Mouse (Mus musculus) C2C12 (cell line): ENCODE results near the gene Otulin.

Experiments
- CEBPB ChIP-seq: IDR thresholded peaks from one replicate; pipeline ENCODE4 v1.6.1; 2011; ENCODE audit warnings: low read depth, mild to moderate bottlenecking, control low read depth, moderate library complexity
- CTCF ChIP-seq: IDR thresholded peaks from one replicate; pipeline ENCODE4 v1.5.1; 2011; ENCODE audit not compliant: control insufficient read depth, insufficient read depth, insufficient read length
- FOSL1 ChIP-seq: IDR thresholded peaks from one replicate; pipeline ENCODE4 v1.8.0; 2011; ENCODE audit warnings: mild to moderate bottlenecking, low read length; ENCODE audit not compliant: poor library complexity, insufficient read depth, severe bottlenecking
- MAX ChIP-seq: IDR thresholded peaks from one replicate; pipeline ENCODE4 v1.6.1; 2011; ENCODE audit warnings: mild to moderate bottlenecking, control low read depth
- MYOG ChIP-seq: IDR thresholded peaks from one replicate; pipeline ENCODE4 v1.6.1; 2011; ENCODE audit not compliant: control insufficient read depth, insufficient read length; ENCODE audit errors: extremely low read depth
- USF1 ChIP-seq: IDR thresholded peaks from one replicate; pipeline ENCODE4 v1.6.1; 2011; ENCODE audit warnings: low read depth, mild to moderate bottlenecking, control low read depth, moderate library complexity

DNA sequence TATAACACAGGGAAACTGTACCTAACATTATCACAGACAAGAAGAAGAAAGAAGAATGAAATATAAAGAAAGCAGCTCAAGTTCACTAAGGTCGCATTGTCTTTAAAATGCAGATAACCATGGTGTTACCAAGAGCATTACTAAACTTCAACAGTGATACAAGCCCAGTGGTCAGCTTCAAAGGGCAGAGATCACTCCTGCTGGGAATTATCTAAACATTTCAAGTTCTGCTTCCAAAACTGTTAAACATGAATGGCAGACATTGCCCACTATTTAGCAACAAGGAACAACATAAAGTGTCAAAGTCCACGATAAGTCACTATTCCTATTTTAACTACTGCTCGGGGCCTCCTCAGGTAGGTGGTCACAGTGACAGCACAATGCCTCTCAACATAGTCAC, 25.9 kb downstream of the Otulin start:
- no peak for TF ChIP-seq FOSL1
- no peak for TF ChIP-seq CEBPB
- no peak for TF ChIP-seq CTCF
- no peak for TF ChIP-seq USF1
- TF ChIP-seq MAX: no peak
- TF ChIP-seq MYOG: no peak
